23 mouse cellular contexts compared by ENCODE assay signal in the genomic region with DNA sequence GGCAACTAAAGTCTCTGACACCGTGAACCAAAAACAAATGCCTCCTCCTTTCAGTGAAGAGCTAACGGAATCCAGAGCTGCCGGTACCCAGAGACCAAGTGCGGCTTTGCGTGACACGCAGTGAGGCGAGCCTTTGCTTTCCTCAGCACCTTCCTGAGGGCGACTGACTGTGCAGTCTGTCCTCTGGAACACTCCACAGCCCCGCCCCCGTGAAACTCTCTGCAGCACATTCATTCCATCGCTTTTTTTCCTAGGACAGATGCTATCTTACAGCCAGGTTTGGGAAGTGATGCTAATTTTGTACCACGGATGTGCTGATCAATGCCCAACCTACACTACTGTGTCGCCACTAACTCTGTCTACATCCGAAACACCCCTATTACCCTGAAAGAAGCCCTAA.
"Had no signal": no experiment of that assay in that cellular context is flagged by ENCODE, and none has a peak within 500 bp of the region (broad histone marks: within the 10 kb centered on the region; RNA-seq: fewer than 3 reads in every experiment).

No protein-coding gene starts in this region.

- H3K27ac ChIP-seq: layer of hippocampus, adult 2 months; left cerebral cortex, adult 2 months; limb, embryonic 12.5 days; limb, embryonic 15.5 days; liver, embryonic 14.5 days; macrophage; midbrain, embryonic 13.5 days; stomach, postnatal 0 days had no signal

- H3K9ac ChIP-seq: limb, embryonic 12.5 days; limb, embryonic 15.5 days; liver, embryonic 14.5 days; liver, postnatal 0 days; lung, embryonic 14.5 days; midbrain, embryonic 13.5 days had no signal

- DNase-seq: layer of hippocampus, adult 9-11 months; layer of hippocampus, postnatal 36 days; left cerebral cortex, postnatal 4 days; liver, postnatal 0 days; lung, embryonic 14.5 days; right cerebral cortex, adult 18-20 months; right cerebral cortex, postnatal 14 days; right cerebral cortex, postnatal 4 days; thymus, adult 2 months; thymus, postnatal 14 days; thymus, postnatal 4 days had no signal

- ATAC-seq: inflammation-experienced regulatory T-cells, adult 6 months; intestine, embryonic 16.5 days; liver, postnatal 0 days; lung, postnatal 0 days; midbrain, embryonic 13.5 days had no signal

- H3K9me3 ChIP-seq: limb, embryonic 12.5 days; limb, embryonic 15.5 days; midbrain, embryonic 13.5 days had no signal

- H3K4me1 ChIP-seq: limb, embryonic 12.5 days; limb, embryonic 15.5 days had no signal

- H3K4me2 ChIP-seq: limb, embryonic 12.5 days; limb, embryonic 15.5 days; liver, embryonic 11.5 days; lung, embryonic 14.5 days; midbrain, embryonic 13.5 days had no signal

- H3K27me3 ChIP-seq: limb, embryonic 12.5 days; limb, embryonic 15.5 days; midbrain, embryonic 13.5 days had no signal

- H3K4me3 ChIP-seq: layer of hippocampus, adult 2 months; left cerebral cortex, adult 2 months; limb, embryonic 12.5 days; limb, embryonic 15.5 days; midbrain, embryonic 13.5 days had no signal
